Mouse (Mus musculus) MEL (cell line): ENCODE data around the gene Ctdspl2. TPM values are rescaled to one million over a fixed set of nuclear protein-coding genes. Genes with fewer than 3 reads are reported as not detected.

Source experiments
- DNase-seq: peaks from one replicate; pipeline ENCODE4 v3.0.0; 2011; ENCODE audit warnings: low read depth, low spot score
- H3K27ac ChIP-seq: 2 replicates; pipeline ENCODE4 v1.5.1; 2012; ENCODE audit warnings: low read depth, mild to moderate bottlenecking, control low read depth, low read length, moderate library complexity; ENCODE audit not compliant: control insufficient read depth
- H3K27me3 ChIP-seq, 2 experiments: fragments of 150-350 bp in 1 of 2; sonication (generic) in 1 of 2; 2 replicates each; pipeline ENCODE4 v1.6.1; 2012; ENCODE audit warnings: low read length in 2 of 2, mild to moderate bottlenecking in 2 of 2, improper control_type of control experiment in 1 of 2, moderate library complexity in 1 of 2; ENCODE audit not compliant: insufficient read depth in 2 of 2, control insufficient read depth in 1 of 2
- H3K36me3 ChIP-seq, 2 experiments: 2 replicates each; pipeline ENCODE4 v1.6.1; 2012 to 2014; ENCODE audit warnings: low read length in 2 of 2, improper control_type of control experiment in 1 of 2, inconsistent platforms in 1 of 2, mild to moderate bottlenecking in 1 of 2; ENCODE audit not compliant: insufficient read depth in 2 of 2, control insufficient read depth in 1 of 2
- H3K4me1 ChIP-seq, 2 experiments: fragments of 150-350 bp in 1 of 2; sonication (generic) in 1 of 2; 2 replicates each; pipeline ENCODE4 v1.6.1; 2012; ENCODE audit warnings: low read length in 2 of 2, improper control_type of control experiment in 1 of 2, mild to moderate bottlenecking in 1 of 2; ENCODE audit not compliant: insufficient read depth in 2 of 2, control insufficient read depth in 1 of 2
- H3K4me3 ChIP-seq, 2 experiments: fragments of 150-350 bp in 1 of 2; sonication (generic) in 1 of 2; 2 replicates each; pipeline ENCODE4 v1.5.1; 2012; ENCODE audit warnings: low read depth in 2 of 2, low read length in 2 of 2, mild to moderate bottlenecking in 2 of 2, moderate library complexity in 2 of 2, control low read depth in 1 of 2, improper control_type of control experiment in 1 of 2; ENCODE audit not compliant: control insufficient read depth in 1 of 2, insufficient read depth in 1 of 2
- H3K79me2 ChIP-seq: 2 replicates; pipeline ENCODE4 v1.6.1; 2012; ENCODE audit warnings: mild to moderate bottlenecking, low read length, moderate library complexity; ENCODE audit not compliant: control insufficient read depth, poor library complexity, insufficient read depth
- H3K9ac ChIP-seq: 2 replicates; pipeline ENCODE4 v1.6.1; 2012; ENCODE audit warnings: low read depth, mild to moderate bottlenecking, control low read depth, low read length, moderate library complexity; ENCODE audit not compliant: control insufficient read depth, poor library complexity, severe bottlenecking
- H3K9me3 ChIP-seq: fragments of 150-350 bp; sonication (generic); replicated peaks from 2 replicates; pipeline ENCODE4 v1.6.1; 2012; ENCODE audit warnings: mild to moderate bottlenecking, low read length, improper control_type of control experiment, moderate library complexity; ENCODE audit not compliant: insufficient read depth
- ETS1 ChIP-seq: IDR thresholded peaks from 2 replicates; pipeline ENCODE4 v1.6.1; 2012; ENCODE audit warnings: low read depth, mild to moderate bottlenecking, inconsistent platforms, low read length, improper control_type of control experiment, moderate library complexity
- HCFC1 ChIP-seq: IDR thresholded peaks from 2 replicates; pipeline ENCODE4 v1.6.1; 2012; ENCODE audit warnings: low read depth, mild to moderate bottlenecking, inconsistent platforms, low read length, improper control_type of control experiment, moderate library complexity
- KAT2A ChIP-seq: conservative IDR thresholded peaks from 2 replicates; pipeline ENCODE4 v1.6.1; 2012; ENCODE audit warnings: low read depth, low read length, improper control_type of control experiment, inconsistent platforms
- MAFK ChIP-seq: IDR thresholded peaks from 2 replicates; pipeline ENCODE4 v1.6.1; 2011; ENCODE audit warnings: low read depth, mild to moderate bottlenecking, low read length, improper control_type of control experiment, borderline replicate concordance
- MXI1 ChIP-seq: IDR thresholded peaks from 2 replicates; pipeline ENCODE4 v1.6.1; 2011; ENCODE audit warnings: mild to moderate bottlenecking, low read depth, low read length, improper control_type of control experiment
- MYB ChIP-seq: IDR thresholded peaks from 2 replicates; pipeline ENCODE4 v1.6.1; 2011; ENCODE audit warnings: mild to moderate bottlenecking, low read depth, low read length, improper control_type of control experiment
- MYC ChIP-seq: IDR thresholded peaks from 2 replicates; pipeline ENCODE4 v1.6.1; 2011; ENCODE audit warnings: low read depth, mild to moderate bottlenecking, low read length, improper control_type of control experiment, moderate library complexity
- NELFE ChIP-seq: IDR thresholded peaks from 2 replicates; pipeline ENCODE4 v1.6.1; 2011; ENCODE audit warnings: low read depth, low read length, improper control_type of control experiment
- RAD21 ChIP-seq: IDR thresholded peaks from 2 replicates; pipeline ENCODE4 v1.6.1; 2011; ENCODE audit warnings: mild to moderate bottlenecking, low read depth, low read length, improper control_type of control experiment
- TBP ChIP-seq: IDR thresholded peaks from 2 replicates; pipeline ENCODE4 v1.8.0; 2011; ENCODE audit warnings: low read depth, low read length, improper control_type of control experiment
- TCF12 ChIP-seq: IDR thresholded peaks from 2 replicates; pipeline ENCODE4 v1.6.1; 2014; ENCODE audit warnings: low read depth, mild to moderate bottlenecking, inconsistent platforms, low read length, improper control_type of control experiment, moderate library complexity
- ZNF384 ChIP-seq: IDR thresholded peaks from 2 replicates; pipeline ENCODE4 v1.6.1; 2012; ENCODE audit warnings: low read depth, mild to moderate bottlenecking, inconsistent platforms, low read length, improper control_type of control experiment
- polyA plus RNA-seq, 2 experiments: library from polyadenylated mRNA; stranded (reverse) in 1 of 2; unstranded in 1 of 2; fragments of >175 nt in 1 of 2; fragments of >200 nt in 1 of 2; gene quantifications; 2 replicates each; pipeline versions ENCODE4 v1.2.1 to v1.2.4; 2012; ENCODE audit warnings: low replicate concordance in 2 of 2, low read depth in 1 of 2; ENCODE audit not compliant: insufficient read length in 2 of 2, insufficient read depth in 1 of 2, missing spikeins in 1 of 2
- total RNA-seq: library from RNA; depleted of rRNA; stranded (reverse); fragments of 300-350 nt; gene quantifications from 2 replicates; pipeline ENCODE4 v1.2.3, GENCODE M21; 2012; rRNA removed

The Ctdspl2 gene
- total and polyA plus RNA-seq, 3 experiments = 16.6 to 57.2 (median 23.2) TPM

- Histone ChIP-seq H3K4me3 (no peak overlapping the region), H3K27me3 (no peaks in the 10 kb centered on the region), H3K27ac (no peak overlapping the region), H3K79me2 (peaks cover 4% of the 10 kb centered on the region; the same call in 1 of the 2 replicates), H3K9ac (no peak overlapping the region), H3K9me3 (no peaks in the 10 kb centered on the region)
- TF ChIP-seq NELFE (no peak), KAT2A (no peak), MYB (no peak), TCF12 (no peak), HCFC1 (no peak), ETS1 (no peak), TBP (no peak), ZNF384 (no peak), MAFK (no peak), MYC (no peak)
- TF ChIP-seq, all 39 proteins: peak for 0
- Histone ChIP-seq H3K4me1 (peaks cover 0 to 2% of the 10 kb centered on the region in 2 experiments; a peak in 1 of 4 replicates), H3K36me3 (peaks cover 5 to 52% of the 10 kb centered on the region in 2 experiments)
- no peak for DNase-seq
These were observed 88.1 kb downstream of the Ctdspl2 start for GRCm38 (mm10) chr2:122043926-122044325.

DNA sequence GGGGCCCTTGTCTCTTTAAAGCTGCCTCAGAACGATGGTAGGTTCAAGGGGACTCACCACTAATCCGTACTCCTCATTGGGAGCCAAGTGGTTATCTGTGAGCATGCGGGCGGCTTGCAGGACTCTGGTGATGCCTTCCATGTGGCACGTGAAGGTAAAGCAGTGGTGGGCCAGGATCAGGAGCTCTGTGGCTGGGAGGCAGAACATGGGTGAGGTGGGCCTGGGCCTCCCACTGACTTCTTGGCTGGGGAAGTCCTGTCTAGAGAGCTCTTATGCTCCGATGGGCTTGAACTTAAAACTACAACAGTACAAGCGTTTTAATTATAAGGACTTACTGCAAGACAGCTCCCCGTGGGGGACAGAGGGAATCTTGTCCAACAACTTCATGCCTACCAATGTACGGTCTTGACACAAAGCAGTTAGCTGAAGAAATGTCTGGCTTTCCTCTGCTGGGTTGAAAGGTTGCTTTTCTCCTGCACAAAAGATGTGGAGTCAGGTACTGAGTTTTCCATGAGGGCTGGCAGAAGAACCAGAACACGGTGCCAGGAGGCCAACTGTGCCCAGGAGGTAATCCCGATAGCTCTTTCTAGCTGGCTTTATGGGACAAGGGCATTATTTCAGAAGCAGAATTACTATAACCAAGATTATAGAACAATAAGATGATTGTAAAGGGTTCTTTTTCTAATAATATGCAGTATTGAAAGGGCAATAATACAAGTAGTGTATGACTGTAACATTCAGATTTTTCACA, 103.7 kb downstream of the Ctdspl2 start:
- no peak for DNase-seq
- Histone ChIP-seq H3K9ac (no peak overlapping the region), H3K27ac (no peak overlapping the region), H3K9me3 (no peaks in the 10 kb centered on the region), H3K4me1 (no peaks in the 10 kb centered on the region), H3K27me3 (no peaks in the 10 kb centered on the region), H3K4me3 (no peak overlapping the region), H3K36me3 (peaks cover 0 to 8% of the 10 kb centered on the region in 2 experiments; a peak in 2 of 4 replicates), H3K79me2 (no peaks in the 10 kb centered on the region)
- TF ChIP-seq KAT2A = no peak
- TF ChIP-seq MXI1 = no peak
- no peak for TF ChIP-seq RAD21

Other genes with a start within 250 kb of the Ctdspl2 start
- gene Frmd5, start 148.9 kb upstream of the Ctdspl2 start, total RNA-seq = 0.04 TPM in 1 of 2 replicates, not detected in the other
- gene Frmd5, start 148.9 kb upstream of the Ctdspl2 start, polyA plus RNA-seq = under 1 TPM in 1 of 2 experiments, not detected in 1; 0.15 TPM
- gene Casc4, start 89.0 kb upstream of the Ctdspl2 start, total RNA-seq = 25.2 and 30.1 TPM in 2 replicates
- gene Casc4, start 89.0 kb upstream of the Ctdspl2 start, polyA plus RNA-seq = 100 to 1,000 TPM in 1 of 2 experiments, 10 to 100 TPM in 1; 26.0 to 124 TPM
- gene Mageb3, start 91 bp downstream of the Ctdspl2 start, total RNA-seq = not detected in 2 replicates
- gene Mageb3, start 91 bp downstream of the Ctdspl2 start, polyA plus RNA-seq = under 1 TPM in 1 of 2 experiments, not detected in 1; 0.03 TPM
- gene Eif3j1, start 72.5 kb downstream of the Ctdspl2 start, total RNA-seq = 11.2 and 12.5 TPM in 2 replicates
- gene Eif3j1, start 72.5 kb downstream of the Ctdspl2 start, polyA plus RNA-seq = 1 to 10 TPM in 1 of 2 experiments, not detected in 1; 8.5 TPM
- 5.9 TPM in 2 replicates for gene Spg11, start 162.4 kb downstream of the Ctdspl2 start, total RNA-seq
- gene Spg11, start 162.4 kb downstream of the Ctdspl2 start, polyA plus RNA-seq = 1 to 10 TPM in 1 of 2 experiments, not detected in 1; 6.9 TPM
- gene B2m, start 191.7 kb downstream of the Ctdspl2 start, total RNA-seq = 108 and 135 TPM in 2 replicates
- 1,000 to 10,000 TPM in 1 of 2 experiments, 100 to 1,000 TPM in 1; 229 to 1,161 TPM for gene B2m, start 191.7 kb downstream of the Ctdspl2 start, polyA plus RNA-seq
- gene Trim69, start 204.7 kb downstream of the Ctdspl2 start, total RNA-seq = not detected in 2 replicates
- gene Trim69, start 204.7 kb downstream of the Ctdspl2 start, polyA plus RNA-seq = under 1 TPM in 1 of 2 experiments, not detected in 1; 0.04 TPM
- 0.58 and 0.72 TPM in 2 replicates for gene Patl2, start 230.2 kb downstream of the Ctdspl2 start, total RNA-seq
- gene Patl2, start 230.2 kb downstream of the Ctdspl2 start, polyA plus RNA-seq = under 1 TPM in 1 of 2 experiments, not detected in 1; 0.84 TPM
- gene Terb2, start 230.3 kb downstream of the Ctdspl2 start, total RNA-seq = not detected in 2 replicates
- not detected for gene Terb2, start 230.3 kb downstream of the Ctdspl2 start, polyA plus RNA-seq